Mouse (Mus musculus) ES-E14 (cell line): ENCODE measurements around the gene Fsd2.

Experiments used
- CHD2 ChIP-seq: IDR thresholded peaks from 2 replicates; pipeline ENCODE4 v1.6.1; 2014; ENCODE audit warnings: mild to moderate bottlenecking, low read depth, low read length, inconsistent platforms
- MAFK ChIP-seq: IDR thresholded peaks from 2 replicates; pipeline ENCODE4 v1.6.1; 2014; ENCODE audit warnings: mild to moderate bottlenecking, low read depth, low read length, inconsistent platforms; ENCODE audit not compliant: insufficient read depth
- ZC3H11A ChIP-seq: IDR thresholded peaks from 2 replicates; pipeline ENCODE4 v1.6.1; 2012; ENCODE audit warnings: low read depth, mild to moderate bottlenecking, inconsistent platforms, low read length, borderline replicate concordance
- ZNF384 ChIP-seq: IDR thresholded peaks from 2 replicates; pipeline ENCODE4 v1.6.1; 2012; ENCODE audit warnings: low read depth, low read length, inconsistent platforms

- TF ChIP-seq ZC3H11A (no peak), ZNF384 (no peak), CHD2 (no peak), MAFK (no peak)
These were observed 35.3 kb downstream of the Fsd2 start for GRCm38 (mm10) chr7:81531462-81531861.
